Mouse (Mus musculus) ES-Bruce4 (cell line): ENCODE data around the gene Chchd6. TPM values are rescaled to one million over a fixed set of nuclear protein-coding genes. Genes with fewer than 3 reads are reported as not detected.

Source experiments
- H3K27ac ChIP-seq: 2 replicates; pipeline ENCODE4 v1.5.1; 2012; ENCODE audit warnings: low read length, inconsistent platforms; ENCODE audit not compliant: insufficient read depth
- H3K27me3 ChIP-seq: 2 replicates; pipeline ENCODE4 v1.6.1; 2012; ENCODE audit warnings: mild to moderate bottlenecking, low read length, inconsistent platforms; ENCODE audit not compliant: control insufficient read depth, poor library complexity, insufficient read depth, severe bottlenecking
- H3K36me3 ChIP-seq: 2 replicates; pipeline ENCODE4 v1.6.1; 2012; ENCODE audit warnings: inconsistent platforms, mild to moderate bottlenecking, low read length, moderate library complexity; ENCODE audit not compliant: control insufficient read depth, poor library complexity, insufficient read depth, severe bottlenecking
- H3K4me1 ChIP-seq: one replicate; pipeline ENCODE4 v1.8.1; 2011; ENCODE audit warnings: low read length; ENCODE audit not compliant: control insufficient read depth, insufficient read depth
- H3K4me3 ChIP-seq: 2 replicates; pipeline ENCODE4 v1.5.1; 2011; ENCODE audit warnings: low read depth, mild to moderate bottlenecking, low read length
- H3K9ac ChIP-seq: 2 replicates; pipeline ENCODE4 v1.6.1; 2012; ENCODE audit warnings: low read depth, mild to moderate bottlenecking, inconsistent platforms; ENCODE audit not compliant: poor library complexity, severe bottlenecking
- H3K9me3 ChIP-seq: replicated peaks from 2 replicates; pipeline ENCODE4 v1.6.1; 2012; ENCODE audit warnings: mild to moderate bottlenecking, low read length, inconsistent platforms; ENCODE audit not compliant: control insufficient read depth, poor library complexity, insufficient read depth, severe bottlenecking
- CTCF ChIP-seq: IDR thresholded peaks from one replicate; pipeline ENCODE4 v1.8.1; 2011; ENCODE audit warnings: low read depth, low read length
- EP300 ChIP-seq: IDR thresholded peaks from 2 replicates; pipeline ENCODE4 v1.6.1; 2011; ENCODE audit warnings: low read depth, low read length; ENCODE audit not compliant: insufficient read depth
- POLR2A ChIP-seq: IDR thresholded peaks from one replicate; pipeline ENCODE4 v1.8.1; 2011; ENCODE audit warnings: low read length; ENCODE audit not compliant: insufficient read depth
- polyA plus RNA-seq: library from polyadenylated mRNA; stranded (reverse); fragments of >200 nt; gene quantifications from 2 replicates; pipeline ENCODE4 v1.2.4, GENCODE M21; 2011; ENCODE audit warnings: low read depth; ENCODE audit not compliant: missing spikeins, insufficient read depth, insufficient read length

Chchd6 gene
- polyA plus RNA-seq, 1 experiment = 10.1 TPM

- Histone ChIP-seq H3K27me3 (no peaks in the 10 kb centered on the region), H3K36me3 (no peaks in the 10 kb centered on the region), H3K27ac (no peak overlapping the region), H3K9ac (no peak overlapping the region), H3K4me3 (no peak overlapping the region), H3K9me3 (no peaks in the 10 kb centered on the region), H3K4me1 (no peaks in the 10 kb centered on the region)
- TF ChIP-seq CTCF (no peak), EP300 (no peak), POLR2A (no peak)
Observed at GRCm38 (mm10) chr6:89421922-89422321, 173.5 kb downstream of the Chchd6 start.

GRCm38 (mm10) chr6:89421503-89421902 is 173.9 kb downstream of the Chchd6 start:
- Histone ChIP-seq H3K9me3 (no peaks in the 10 kb centered on the region), H3K36me3 (no peaks in the 10 kb centered on the region), H3K9ac (no peak overlapping the region), H3K4me1 (no peaks in the 10 kb centered on the region), H3K27ac (no peak overlapping the region), H3K27me3 (no peaks in the 10 kb centered on the region), H3K4me3 (no peak overlapping the region)
- TF ChIP-seq CTCF (no peak), EP300 (no peak), POLR2A (no peak)

- Histone ChIP-seq H3K27me3 (no peaks in the 10 kb centered on the region), H3K36me3 (no peaks in the 10 kb centered on the region), H3K4me3 (no peak overlapping the region), H3K27ac (no peak overlapping the region), H3K9me3 (no peaks in the 10 kb centered on the region), H3K9ac (no peak overlapping the region), H3K4me1 (no peaks in the 10 kb centered on the region)
- TF ChIP-seq EP300 (no peak), CTCF (no peak), POLR2A (no peak)
Observed at GRCm38 (mm10) chr6:89420756-89421155, 174.7 kb downstream of the Chchd6 start.

GRCm38 (mm10) chr6:89420110-89420509 is 175.3 kb downstream of the Chchd6 start:
- Histone ChIP-seq H3K4me3 (no peak overlapping the region), H3K4me1 (no peaks in the 10 kb centered on the region), H3K36me3 (no peaks in the 10 kb centered on the region), H3K27ac (no peak overlapping the region), H3K9me3 (no peaks in the 10 kb centered on the region), H3K27me3 (no peaks in the 10 kb centered on the region), H3K9ac (no peak overlapping the region)
- no peak for TF ChIP-seq POLR2A
- TF ChIP-seq CTCF = no peak
- TF ChIP-seq EP300 = no peak

- Histone ChIP-seq H3K27ac (no peak overlapping the region), H3K4me3 (no peak overlapping the region), H3K4me1 (no peaks in the 10 kb centered on the region), H3K9me3 (no peaks in the 10 kb centered on the region), H3K27me3 (no peaks in the 10 kb centered on the region), H3K36me3 (no peaks in the 10 kb centered on the region), H3K9ac (no peak overlapping the region)
- TF ChIP-seq POLR2A (no peak), CTCF (no peak), EP300 (no peak)
Observed at GRCm38 (mm10) chr6:89419066-89419815, 176.2 kb downstream of the Chchd6 start.

GRCm38 (mm10) chr6:89416030-89416595 is 179.3 kb downstream of the Chchd6 start:
- H3K9ac ChIP-seq = no peak overlapping the region
- no peaks in the 10 kb centered on the region for H3K9me3 ChIP-seq
- H3K36me3 ChIP-seq = no peaks in the 10 kb centered on the region
- TF ChIP-seq EP300 = no peak
- no peak for TF ChIP-seq CTCF
- no peak for TF ChIP-seq POLR2A
- H3K4me3 ChIP-seq = no peak overlapping the region
- H3K27ac ChIP-seq = no peak overlapping the region
- H3K27me3 ChIP-seq = no peaks in the 10 kb centered on the region
- H3K4me1 ChIP-seq = no peaks in the 10 kb centered on the region
